Mouse (Mus musculus) MN1 (cell line): ENCODE data around the gene Rnf144b.

ENCODE experiments used
- DNase-seq: peaks from one replicate; pipeline ENCODE4 v3.0.0-alpha.2; 2016; ENCODE audit warnings: low spot score

The Rnf144b gene

DNA sequence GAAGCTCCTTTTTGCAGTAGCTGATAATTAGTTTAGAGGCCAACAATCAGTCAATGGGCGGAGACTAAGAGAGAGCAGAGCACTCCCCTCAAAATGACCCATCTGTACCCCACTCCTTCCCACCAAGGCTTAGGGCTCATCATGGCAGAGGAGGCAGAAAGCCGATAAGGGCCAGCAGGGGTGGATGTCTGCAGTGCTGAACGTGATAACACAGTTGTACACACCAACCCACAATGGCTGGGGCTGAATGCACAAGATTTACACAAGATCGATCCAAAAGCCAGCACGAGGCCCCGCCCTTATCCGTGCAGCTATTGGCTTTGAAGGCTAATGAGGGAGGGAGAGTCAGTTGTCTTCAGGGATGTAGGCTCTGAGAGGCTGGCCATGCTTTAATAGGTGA is 58.3 kb downstream of the Rnf144b start:
- no peak for DNase-seq

DNA sequence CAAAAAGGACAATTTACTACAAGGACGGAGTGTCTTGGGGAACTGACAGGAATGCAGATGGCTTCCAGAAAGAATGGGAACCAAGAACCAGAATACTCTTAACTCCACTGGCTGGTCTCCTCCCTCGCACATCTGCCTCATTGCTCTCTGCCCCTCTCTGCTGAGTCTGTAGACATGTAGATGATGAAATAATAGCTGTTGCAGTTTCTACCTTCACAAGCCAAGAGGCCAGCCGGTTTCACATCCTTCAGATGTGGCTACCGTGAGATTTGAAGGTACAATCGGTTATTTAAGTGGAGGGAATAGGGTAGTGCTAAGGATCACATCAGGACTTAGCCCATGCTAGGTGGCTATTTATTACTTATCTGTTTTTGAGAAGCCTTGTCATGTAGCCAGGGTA is 59.9 kb downstream of the Rnf144b start:
- no peak for DNase-seq

DNA sequence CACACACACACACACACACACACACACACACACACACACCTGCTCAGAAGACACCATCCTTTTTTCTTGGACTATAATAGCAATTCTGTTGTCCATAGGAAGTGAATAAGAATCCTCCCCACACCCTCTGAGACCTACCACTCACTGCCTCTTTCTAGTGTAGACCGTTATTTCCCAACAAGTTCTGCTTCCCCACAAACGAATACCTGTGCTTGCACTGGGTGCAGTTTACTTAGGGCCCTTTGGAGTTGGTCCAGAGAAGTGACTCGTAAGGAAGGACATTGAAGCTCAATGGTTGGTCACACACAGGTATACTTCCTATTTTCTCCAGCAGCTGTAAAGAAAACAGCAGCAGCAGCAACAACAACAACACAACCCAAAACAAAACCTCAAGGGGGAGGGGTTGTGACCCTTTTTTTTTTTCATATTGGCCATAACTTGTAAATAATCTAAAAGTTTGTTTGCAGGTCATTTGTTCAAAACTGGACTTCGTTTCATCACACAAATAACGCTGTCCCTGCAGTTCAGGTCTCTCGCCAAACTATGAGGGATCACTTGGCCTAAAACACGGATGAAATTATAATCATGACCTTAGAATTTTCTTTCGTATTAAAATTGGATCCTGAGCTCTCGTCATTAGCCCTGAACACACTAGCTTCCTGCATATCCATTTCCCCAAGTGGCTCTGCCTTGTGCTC is 60.7 kb downstream of the Rnf144b start:
- DNase-seq, result no peak

DNA sequence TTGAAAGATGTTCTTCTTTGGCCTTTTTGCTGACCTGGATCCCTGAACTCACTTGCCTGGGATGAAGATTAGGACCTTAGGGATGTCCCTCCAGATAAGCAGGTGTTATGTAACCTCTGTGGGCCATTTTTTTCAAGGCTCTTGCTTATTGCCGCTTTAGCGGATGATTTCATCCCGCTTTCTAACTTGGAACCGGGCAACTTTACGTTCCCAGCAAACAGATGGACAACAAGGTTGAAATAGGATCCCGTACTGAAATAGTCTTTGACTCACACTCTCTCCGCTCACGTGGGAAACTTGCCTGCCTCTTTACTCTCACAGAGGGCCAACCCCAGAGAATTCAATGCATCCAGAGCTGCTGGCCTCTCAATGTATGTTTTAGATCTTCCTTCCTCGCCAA is 61.3 kb downstream of the Rnf144b start:
- DNase-seq, result no peak

DNA sequence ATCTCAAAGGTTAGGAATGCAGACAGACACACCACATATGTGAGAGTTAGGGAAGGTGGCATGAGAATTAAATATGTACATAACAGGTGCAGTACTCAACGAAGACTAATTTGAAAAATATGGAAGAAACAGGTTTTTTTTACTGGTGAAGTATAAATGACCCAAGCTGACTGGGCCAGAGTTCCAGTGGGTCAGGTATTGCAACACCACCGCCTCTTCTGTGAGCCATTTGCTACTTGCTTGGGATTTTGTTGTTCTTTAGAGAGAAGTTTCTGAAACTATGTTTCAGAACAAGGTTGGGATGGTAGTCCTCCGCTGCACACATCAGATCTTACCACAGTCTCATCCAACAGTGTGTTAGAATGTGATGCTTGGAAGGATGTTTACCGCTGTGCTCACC is 65.4 kb downstream of the Rnf144b start:
- no peak for DNase-seq

DNA sequence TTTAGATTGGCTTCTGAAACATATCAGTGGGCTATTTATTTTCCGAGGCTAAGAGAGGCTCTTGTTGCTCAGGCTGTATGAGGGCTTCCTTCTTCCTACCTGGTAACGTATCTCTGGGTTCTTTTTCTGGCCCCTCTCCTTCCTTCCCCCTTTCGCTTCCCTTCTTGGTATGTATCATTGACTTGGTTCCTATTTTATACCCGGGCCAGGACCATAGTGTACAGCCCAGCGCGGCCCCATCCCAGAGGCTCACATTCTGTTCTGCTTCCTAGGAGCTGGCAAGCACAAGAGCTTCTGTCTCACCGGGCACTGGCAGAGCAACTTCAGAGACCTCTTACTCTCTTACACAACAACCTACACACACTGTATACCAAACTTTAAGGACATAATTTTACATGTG is 67.5 kb downstream of the Rnf144b start:
- no peak for DNase-seq

DNA sequence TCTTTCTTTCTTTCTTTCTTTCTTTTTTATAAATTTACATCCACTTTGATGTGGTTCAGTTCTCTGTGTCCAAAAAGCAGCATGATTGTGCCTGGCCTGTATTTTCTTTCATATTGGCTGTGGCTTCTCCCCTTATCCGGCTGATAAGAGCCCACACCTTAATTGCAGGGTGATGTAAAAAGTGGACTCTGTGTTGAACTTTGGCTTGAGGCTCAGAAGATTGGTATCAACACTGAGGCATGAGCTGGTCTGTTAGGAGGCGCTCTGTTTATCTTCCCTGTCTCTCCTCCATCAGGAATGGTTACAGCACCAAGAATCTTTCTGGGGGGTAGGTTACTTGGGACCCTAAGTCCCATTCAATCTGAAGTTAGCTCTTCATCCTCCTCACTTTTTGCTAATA is 69.7 kb downstream of the Rnf144b start:
- DNase-seq, result no peak

DNA sequence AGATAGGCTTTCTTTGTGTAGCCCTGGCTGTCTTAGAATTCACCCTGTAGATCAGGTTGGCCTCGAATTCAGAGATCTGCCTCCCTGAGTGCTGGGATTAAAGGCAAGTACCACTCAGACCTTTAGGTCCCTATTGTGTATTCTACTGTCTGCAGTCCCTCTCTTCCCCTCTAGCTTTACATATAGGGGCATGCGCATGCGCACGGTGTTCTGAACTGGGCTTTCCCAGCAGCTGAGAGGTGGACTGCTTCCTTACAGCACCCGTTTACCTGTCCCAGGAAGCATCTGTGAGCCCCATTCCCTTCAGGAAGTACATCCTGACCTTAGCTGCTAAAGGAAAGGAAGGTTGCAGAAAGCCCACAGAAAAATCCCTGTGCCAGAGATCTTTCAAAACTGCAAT is 70.3 kb downstream of the Rnf144b start:
- DNase-seq, result no peak

DNA sequence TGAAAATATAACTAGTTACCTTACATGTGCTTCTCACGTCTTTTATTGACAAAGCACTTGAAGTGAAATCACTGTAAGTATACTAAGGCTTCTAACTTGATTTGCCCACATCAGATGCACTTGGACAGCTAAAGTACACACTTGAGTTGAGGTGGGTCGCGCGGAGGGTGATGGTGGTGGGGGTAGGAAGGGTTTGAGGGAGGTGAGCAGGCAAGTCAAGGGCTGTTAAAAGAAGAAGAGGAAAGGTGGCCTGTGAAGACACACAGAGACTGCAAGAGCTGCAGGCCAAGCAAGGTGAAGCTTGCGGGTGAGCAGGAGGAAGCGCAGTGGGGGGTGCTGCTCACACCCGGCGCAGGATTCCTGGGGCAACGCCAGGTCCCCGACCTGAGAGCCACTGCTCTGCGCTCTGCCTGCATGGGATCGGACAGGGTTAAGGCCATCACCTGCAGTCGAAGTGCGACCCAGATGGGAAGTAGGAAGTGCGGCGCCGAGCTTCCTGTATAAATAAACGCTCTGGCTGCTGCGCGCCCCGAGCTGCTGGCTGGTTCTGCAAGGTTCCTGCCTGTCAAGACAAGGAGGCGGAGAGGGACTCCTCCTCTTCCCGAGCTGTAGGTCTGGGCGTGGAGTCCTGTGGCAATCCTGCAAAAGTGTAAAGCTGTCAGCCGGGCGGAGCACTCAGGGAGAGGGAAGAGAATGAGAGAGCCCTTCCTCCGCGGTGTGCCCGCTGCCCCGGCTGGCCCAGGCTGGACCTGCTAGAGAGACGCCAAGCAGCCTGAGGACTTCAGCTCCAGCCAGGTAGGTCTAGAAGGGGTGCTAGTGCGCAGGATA is 71.1 kb downstream of the Rnf144b start:
- no peak for DNase-seq

DNA sequence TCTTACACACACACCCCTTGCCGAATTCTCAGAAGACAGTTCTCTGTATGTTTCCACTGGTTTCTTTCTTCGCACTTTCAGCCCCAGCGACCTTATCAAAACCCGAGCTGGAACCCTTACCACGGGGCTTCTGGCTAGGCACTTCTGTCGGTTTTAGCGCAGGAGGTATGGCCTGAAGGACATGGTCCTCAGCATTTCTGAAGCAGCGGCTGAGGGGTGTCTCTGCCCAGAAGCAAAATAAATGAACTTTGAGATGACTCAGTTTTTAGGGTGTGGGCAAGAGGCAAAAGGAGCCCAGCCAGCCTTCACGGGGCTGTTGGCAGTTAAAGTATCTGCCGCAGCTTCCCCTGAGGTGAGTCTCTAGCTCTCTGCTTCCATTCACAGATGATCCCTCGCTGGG is 72.2 kb downstream of the Rnf144b start:
- no peak for DNase-seq

DNA sequence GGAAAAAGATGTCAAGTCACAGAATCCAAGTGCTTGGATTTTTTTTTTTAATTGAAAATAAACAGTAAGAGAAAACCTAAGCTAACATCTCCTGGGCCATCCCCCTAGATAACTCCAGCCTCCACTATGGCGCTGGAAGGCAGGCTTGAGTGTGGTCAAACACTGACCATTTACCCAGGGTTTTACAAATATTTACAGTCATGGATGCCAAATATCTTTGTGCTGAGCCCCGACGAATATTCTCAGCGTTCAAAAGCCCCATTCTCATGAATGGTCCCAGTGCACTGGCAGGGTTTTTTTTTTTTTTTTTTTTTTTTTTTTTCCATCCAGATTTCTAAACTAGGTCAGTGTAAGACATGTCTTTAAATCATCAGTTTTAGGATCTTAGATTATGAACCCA is 73.0 kb downstream of the Rnf144b start:
- no peak for DNase-seq

DNA sequence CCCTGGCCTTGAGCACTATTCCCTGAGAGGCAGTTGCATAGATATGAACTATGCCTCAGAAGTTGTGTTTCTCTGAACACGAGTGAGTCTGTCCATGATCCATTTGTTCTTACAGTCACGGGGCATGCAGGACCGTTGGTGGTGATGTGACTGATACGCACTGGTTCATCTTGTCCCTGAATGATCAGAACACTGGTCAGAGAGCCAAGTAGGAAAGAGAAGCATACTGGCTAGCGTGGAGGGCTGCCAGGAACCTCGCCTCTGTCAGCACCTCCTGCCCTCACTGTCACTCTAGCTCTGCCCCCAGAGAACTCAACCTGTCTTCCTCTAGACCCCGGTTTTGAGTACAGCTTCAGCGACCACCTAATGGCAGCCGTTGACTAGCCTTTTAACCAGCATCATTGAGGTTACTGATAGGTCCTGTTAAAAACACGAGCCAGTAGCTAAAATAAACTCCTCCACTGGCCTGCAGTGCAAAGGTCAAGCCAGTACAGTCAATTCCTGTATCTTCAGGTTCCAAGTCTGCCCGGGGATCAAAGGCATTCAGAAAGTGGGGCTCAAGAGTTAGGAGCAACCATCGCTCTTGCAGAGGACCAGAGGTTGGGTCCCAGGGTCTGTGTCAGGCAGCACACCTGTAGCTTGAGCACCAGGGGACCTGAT is 77.7 kb downstream of the Rnf144b start:
- DNase-seq, result no peak

DNA sequence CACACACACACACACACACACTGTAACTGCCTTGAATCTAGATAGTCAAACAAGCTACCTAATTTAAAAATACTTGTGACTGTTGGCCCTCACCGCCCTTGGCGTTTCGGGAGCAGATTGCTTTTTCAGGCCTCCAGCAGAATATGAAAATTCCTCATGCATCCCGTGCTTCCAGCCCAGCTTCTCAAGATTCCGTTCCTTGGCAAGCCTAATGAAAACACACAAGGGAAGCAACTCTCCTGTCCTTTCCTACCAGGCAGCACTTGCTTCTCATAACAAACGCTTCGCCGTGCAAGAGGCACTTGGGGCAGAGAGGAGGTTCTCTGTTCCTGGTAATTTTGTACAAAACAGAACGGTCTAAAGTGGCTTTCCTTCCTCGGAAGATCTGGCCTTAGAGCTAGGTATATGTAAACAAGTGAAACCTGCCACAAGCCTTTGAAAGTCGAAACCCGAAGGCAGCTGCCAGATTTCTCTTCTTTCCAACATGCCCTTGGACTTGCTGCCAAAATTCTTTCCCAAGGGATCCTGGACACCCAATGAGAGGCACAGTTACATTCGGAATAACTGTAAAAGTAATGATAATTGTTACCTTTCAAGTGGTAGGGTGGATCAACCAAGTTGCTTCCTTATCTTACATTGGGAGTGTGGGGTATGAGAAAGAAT is 79.6 kb downstream of the Rnf144b start:
- DNase-seq, result no peak

DNA sequence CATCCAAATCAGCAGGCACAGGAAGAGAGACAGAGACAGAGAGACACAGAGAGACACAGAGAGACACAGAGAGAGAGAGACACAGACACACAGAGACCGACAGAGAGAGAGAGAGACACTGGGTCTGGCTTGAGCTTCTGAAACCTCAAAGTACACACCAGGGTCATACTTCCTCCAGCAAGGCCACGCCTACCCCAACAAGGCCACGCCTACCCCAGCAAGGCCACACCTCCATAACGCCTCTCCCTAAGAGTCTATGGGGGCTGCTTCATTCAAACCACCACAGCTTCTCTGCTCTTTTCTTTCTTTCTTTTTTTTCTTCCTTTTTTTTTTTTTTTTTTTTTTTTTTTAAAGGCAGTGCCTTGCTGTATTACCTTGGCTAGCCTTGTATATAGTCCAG is 88.0 kb downstream of the Rnf144b start:
- no peak for DNase-seq

DNA sequence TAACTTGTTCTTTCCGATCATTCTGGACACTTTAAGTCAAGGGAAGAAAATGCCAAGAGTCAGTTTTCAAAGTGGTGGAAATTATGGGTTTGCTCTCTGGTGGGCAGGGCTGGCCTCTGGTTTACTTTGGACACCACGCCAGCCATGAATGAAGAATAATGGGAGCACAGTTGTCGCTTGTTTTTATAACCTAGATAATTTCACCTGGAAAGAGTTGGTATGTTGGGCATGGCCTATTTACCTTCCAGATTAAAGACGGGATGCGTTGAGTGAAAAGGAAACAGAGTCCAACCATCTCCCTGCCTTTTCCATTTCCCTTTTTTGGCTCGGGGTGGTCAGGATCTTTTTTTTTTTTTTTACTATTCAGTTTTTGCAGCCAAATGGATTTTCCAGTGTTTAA is 88.5 kb downstream of the Rnf144b start:
- DNase-seq, result no peak

DNA sequence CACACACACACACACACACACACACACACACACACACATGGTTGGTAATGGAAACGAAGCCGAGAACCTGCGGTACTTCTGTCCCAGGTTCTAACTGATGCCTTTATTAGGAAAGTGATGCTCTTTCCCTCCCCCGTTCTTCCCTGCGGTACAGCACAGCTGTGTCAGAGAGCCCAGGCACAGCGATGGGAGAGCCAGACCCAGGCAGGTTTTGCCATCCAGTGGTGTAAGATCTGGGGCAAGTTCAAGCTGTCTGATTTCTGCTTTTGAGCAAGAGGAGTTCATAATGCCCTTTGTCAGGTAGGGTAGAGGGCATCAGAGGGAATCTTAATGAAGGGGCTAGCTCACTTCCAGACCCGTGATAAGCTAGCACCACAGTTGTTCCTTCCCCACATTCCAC is 89.1 kb downstream of the Rnf144b start:
- DNase-seq, result no peak

DNA sequence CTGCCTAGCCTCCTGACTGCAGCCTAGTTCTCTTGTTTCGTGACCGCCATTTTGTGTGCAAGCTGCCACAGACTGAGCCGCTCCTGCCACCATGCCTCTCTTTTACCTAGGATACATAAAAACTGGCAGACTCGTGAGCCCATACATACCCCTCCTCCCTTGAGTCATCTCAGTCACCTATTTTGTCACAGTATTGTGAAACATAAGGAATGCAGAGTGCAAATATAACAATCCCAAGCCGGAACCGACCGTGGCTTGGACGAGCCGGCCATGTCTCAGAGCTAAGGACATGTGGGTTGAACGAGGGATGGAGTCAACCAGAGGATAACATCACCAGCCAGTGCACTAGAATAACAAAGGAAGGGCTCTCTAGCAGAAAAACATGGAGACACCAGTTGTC is 91.4 kb downstream of the Rnf144b start:
- DNase-seq, result no peak

DNA sequence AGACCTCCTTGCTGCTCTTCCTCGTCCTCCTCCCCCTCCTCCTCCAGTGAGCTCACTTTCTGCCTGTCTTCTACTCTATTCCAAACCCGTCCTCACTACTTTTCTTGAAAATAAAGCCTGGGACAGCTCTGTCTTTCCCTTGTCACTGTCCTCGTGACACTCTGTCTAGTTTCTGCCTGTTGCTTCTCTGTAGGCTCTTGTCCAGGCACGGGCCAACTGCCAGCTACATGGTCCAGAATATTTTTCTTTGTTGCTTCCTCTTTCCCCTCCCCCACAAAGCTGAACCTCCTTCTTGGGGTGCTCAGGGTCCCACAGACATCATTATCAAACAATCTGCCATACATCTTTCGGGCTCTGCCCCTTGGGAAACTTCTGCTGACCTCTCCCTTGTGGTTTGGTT is 92.4 kb downstream of the Rnf144b start:
- DNase-seq, result no peak

DNA sequence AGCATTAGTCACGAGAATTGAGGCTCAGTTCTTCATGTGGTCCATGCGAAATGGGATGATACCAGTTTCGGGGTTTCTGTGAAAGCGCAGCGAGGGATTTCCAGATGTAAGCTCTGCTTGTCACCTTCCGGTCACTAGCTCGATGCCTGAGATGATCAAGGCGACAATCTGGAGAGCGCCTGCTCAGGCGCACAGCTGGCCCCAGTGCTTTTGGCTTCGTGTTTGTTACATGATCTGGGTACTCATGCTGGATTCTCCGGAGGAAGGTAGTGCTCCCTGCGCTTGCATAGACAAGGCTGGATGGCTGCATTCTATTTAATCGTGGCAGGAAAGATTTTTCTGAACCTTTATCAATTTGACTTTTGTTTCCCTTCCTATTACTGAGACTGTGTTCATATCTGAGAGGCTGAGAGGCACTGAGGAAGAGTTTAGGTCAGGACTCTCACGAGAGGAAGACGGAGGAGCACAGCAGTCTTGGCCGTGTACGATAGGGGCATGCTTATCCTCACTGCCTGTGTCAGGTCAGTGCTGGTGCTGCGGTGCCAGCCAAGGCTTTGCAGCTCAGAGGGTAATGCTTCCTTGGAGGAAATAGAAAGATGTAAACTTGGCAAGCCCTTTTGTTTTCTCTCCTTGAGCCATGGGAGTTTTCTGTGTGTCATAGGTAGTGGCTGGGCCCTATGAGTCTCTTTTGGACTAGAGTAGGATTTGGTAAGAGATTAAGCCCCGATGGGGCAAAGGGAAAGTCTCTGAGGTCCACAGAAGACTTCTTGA is 93.5 kb downstream of the Rnf144b start:
- DNase-seq, result no peak

DNA sequence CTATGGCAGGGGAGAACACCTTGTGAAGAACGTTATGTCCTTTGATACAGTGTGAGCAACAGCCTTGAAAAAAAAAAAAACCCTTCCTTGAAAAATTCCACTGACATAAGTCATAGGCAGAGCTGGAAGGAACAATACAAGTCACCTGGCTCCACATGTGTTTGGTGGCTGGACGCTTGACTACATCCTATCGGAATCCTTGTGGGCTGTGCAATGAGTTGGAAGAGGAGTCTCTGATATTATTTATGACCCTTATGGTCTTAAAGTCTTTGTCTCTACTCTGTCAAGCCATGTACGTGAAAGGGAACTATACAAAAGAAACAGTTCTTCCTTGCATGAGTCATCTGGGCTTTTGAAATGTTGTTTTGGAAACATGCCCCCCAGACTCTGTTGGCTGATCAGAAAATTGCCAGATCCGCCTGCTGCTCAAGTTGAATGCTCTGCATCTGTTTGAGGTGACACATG is 94.7 kb downstream of the Rnf144b start:
- no peak for DNase-seq

DNA sequence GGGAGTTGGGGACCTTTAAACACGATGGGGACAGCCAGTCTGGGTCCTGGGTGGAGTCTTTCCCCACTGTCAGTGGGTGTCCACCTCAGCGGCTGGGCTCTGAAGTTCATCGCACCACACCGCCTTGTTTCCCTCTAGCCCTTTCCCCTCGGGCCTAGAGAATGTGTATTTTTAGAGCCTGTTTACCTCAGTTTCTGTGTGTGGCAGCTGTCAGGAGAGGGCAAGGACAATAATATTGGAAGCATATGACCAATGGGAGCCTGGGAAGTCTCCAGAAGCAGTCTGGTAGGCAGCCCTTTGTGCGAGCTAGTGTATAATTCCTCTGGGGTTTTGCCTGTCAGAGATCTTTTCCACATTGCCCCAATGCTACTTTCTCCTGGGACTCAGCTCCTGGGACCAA is 95.9 kb downstream of the Rnf144b start:
- no peak for DNase-seq

DNA sequence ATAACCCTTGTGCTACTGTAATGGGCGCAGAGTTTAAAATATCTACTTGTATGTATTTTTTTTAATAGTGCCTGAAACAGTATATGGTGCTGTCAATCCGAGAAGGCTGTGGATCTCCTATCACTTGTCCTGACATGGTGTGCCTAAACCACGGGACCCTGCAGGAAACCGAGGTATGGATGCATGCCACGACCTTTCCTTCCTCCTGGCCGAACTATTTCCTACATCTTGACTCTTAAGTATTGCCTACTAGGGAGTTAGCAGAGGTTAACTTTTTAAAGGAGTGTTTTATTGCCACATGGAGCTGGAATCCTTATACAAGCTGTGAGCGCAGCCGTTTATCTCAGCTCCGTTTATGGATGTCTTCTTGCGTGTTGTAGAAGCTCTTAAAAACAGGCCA is 98.0 kb downstream of the Rnf144b start:
- DNase-seq, result no peak
